Mouse (Mus musculus) embryonic facial prominence, embryonic 11.5 days (tissue): Measurements from ENCODE around the gene Bdkrb1. TPM values are rescaled to one million over a fixed set of nuclear protein-coding genes. Genes with fewer than 3 reads are reported as not detected.

Experiments used
- ATAC-seq: fragments of 200-750 bp; cut with Nextera tagmentation; replicated peaks from 2 replicates; pipeline ENCODE4 v1.8.0; 2017; ENCODE audit warnings: low read depth; ENCODE audit not compliant: insufficient number of reproducible peaks, low FRiP score, low TSS enrichment
- DNase-seq: peaks from one replicate; pipeline ENCODE4 v3.0.0-alpha.2; 2015; ENCODE audit warnings: low spot score
- H3K27ac ChIP-seq: fragments of 300-500 bp; sonication (generic); replicated peaks from 2 replicates; pipeline ENCODE4 v1.5.1; 2014; ENCODE audit warnings: mild to moderate bottlenecking, low read depth, low read length, control low read depth
- H3K27me3 ChIP-seq: fragments of 300-500 bp; sonication (generic); 2 replicates; pipeline ENCODE4 v1.6.1; 2014; ENCODE audit warnings: mild to moderate bottlenecking, low read length, moderate library complexity, mixed read lengths; ENCODE audit not compliant: control insufficient read depth, insufficient read depth
- H3K36me3 ChIP-seq: fragments of 300-500 bp; sonication (generic); replicated peaks from 2 replicates; pipeline ENCODE4 v1.6.1; 2014; ENCODE audit warnings: low read depth, mild to moderate bottlenecking, low read length, moderate library complexity, mixed read lengths; ENCODE audit not compliant: control insufficient read depth, insufficient read depth
- H3K4me1 ChIP-seq: fragments of 300-500 bp; sonication (generic); 2 replicates; pipeline ENCODE4 v1.6.1; 2014; ENCODE audit warnings: low read length, mixed read lengths; ENCODE audit not compliant: control insufficient read depth, insufficient read depth
- H3K4me2 ChIP-seq: fragments of 300-500 bp; sonication (generic); 2 replicates; pipeline ENCODE4 v1.6.1; 2014; ENCODE audit warnings: low read depth, mild to moderate bottlenecking, control low read depth, low read length, moderate library complexity
- H3K4me3 ChIP-seq: fragments of 300-500 bp; sonication (generic); 2 replicates; pipeline ENCODE4 v1.5.1; 2014; ENCODE audit warnings: low read depth, low read length, control low read depth
- H3K9ac ChIP-seq: fragments of 300-500 bp; sonication (generic); replicated peaks from 2 replicates; pipeline ENCODE4 v1.6.1; 2014; ENCODE audit warnings: mild to moderate bottlenecking, control low read depth, low read length
- H3K9me3 ChIP-seq: fragments of 300-500 bp; sonication (generic); replicated peaks from 2 replicates; pipeline ENCODE4 v1.6.1; 2016; ENCODE audit warnings: mild to moderate bottlenecking, low read length, inconsistent platforms, mixed read lengths; ENCODE audit not compliant: control insufficient read depth
- WGBS: fragments of 180-500 bp; shearing (Covaris S2); extraction: QIAGEN DNeasy Blood & Tissue Kit; methylation state at CpG from one replicate; pipeline ENCODE4 v1.1.7; 2014; 5-methylcytosine and 5-hydroxymethylcytosine counted together
- polyA plus RNA-seq: library from polyadenylated mRNA; unstranded; fragments of >200 nt; fragmentation: Nextera tagmentation; extraction: Ambion mirVana; gene quantifications from 2 replicates; pipeline ENCODE4 v1.2.1, GENCODE M21; 2014

The Bdkrb1 gene
- polyA plus RNA-seq, 1 experiment from 2014 or later: 0.17 TPM

DNA sequence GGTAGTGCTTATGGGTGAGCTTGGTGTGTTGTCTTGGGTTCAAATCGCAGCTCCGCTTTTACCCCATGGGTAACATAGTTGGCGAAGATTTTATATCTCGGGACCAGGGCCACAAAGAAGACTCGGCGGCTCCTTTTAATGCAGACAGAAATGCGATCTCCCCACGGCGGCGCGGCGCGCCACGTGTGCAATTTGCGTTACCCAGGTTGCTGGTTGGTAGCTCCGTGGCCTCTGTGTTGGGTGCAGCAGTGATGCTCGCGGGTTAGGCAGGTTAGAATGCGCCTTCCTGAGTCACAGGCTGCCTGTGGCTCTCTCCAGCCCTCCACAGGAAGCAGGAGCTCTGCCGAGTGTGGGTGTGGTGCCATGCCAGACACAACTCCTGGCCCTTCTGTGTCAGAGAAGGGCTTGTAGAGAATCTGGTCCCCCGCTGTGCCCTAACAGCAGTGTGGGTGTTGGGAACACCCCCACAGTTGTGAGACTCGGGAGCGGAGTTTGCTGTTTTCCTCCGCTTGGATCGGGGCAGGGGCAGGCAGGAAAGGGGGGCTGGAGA lies 39.1 kb upstream of the Bdkrb1 start:
- DNase-seq: no peak
- ATAC-seq: no peak
- no peak overlapping the region; the same call in 1 of the 2 replicates for H3K9ac ChIP-seq
- no peaks in the 10 kb centered on the region for H3K9me3 ChIP-seq
- no peaks in the 10 kb centered on the region for H3K36me3 ChIP-seq
- WGBS: 8% methylated on average over 25 of the region's 25 CpGs
- peak overlapping the region; percentile 16; the same call in 1 of the 2 replicates for H3K4me2 ChIP-seq
- H3K4me3 ChIP-seq: peak overlapping the region; percentile 17
- H3K4me1 ChIP-seq: no peaks in the 10 kb centered on the region
- peaks cover 2% of the 10 kb centered on the region; the same call in 1 of the 2 replicates for H3K27me3 ChIP-seq
- H3K27ac ChIP-seq: no peak overlapping the region

DNA sequence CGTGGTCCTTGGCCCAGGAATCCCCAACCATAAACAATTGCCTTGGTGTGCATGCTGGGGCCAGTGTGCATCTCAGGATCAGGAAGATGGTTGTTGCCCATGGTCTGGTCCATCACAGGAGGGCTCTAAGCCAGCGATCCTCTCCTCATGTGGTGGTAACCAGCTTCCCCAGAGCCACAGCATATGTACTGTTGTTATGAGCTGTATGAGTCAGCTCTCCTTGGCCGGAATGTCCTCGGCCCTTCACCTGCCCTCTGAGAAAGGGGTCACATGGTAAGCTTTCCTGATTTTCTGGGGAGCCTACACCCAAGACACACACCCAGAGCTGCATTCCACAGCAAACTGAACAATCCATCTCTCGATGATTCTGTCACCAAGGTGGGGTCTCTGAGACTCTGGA lies 37.7 kb upstream of the Bdkrb1 start:
- Histone ChIP-seq H3K9me3 (no peaks in the 10 kb centered on the region), H3K27me3 (peaks cover 2% of the 10 kb centered on the region; the same call in 1 of the 2 replicates), H3K4me1 (no peaks in the 10 kb centered on the region), H3K4me3 (no peak overlapping the region), H3K36me3 (no peaks in the 10 kb centered on the region), H3K9ac (no peak overlapping the region), H3K27ac (no peak overlapping the region), H3K4me2 (no peak overlapping the region)
- DNase-seq: no peak
- no peak for ATAC-seq
- WGBS: 83% methylated on average over 5 of the region's 5 CpGs

DNA sequence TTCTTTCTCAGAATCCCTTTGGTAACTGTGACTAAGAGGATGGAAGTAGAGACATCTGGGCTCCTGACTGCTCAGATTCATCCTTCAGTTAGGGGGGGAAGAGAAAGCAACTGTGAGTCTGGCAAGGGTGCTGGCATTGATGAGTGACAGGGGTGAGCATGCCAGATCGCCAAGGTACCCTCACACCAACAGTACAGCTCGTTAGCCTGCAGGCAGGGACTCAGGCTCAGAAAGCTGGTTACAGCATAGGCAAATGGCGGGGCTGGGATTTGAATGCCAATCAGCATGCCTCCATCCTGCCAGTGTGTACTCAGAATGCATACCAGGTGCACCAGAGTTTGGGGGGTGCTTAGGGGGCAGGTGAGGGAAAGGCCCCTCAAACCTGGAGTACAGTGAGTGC lies 31.0 kb upstream of the Bdkrb1 start:
- no peak overlapping the region for H3K4me2 ChIP-seq
- no peak overlapping the region for H3K9ac ChIP-seq
- no peaks in the 10 kb centered on the region for H3K36me3 ChIP-seq
- H3K27me3 ChIP-seq: no peaks in the 10 kb centered on the region
- H3K4me3 ChIP-seq: no peak overlapping the region
- no peak for DNase-seq
- WGBS: 84% methylated on average over 3 of the region's 3 CpGs
- no peak overlapping the region for H3K27ac ChIP-seq
- no peaks in the 10 kb centered on the region for H3K9me3 ChIP-seq
- no peaks in the 10 kb centered on the region for H3K4me1 ChIP-seq
- ATAC-seq: no peak

DNA sequence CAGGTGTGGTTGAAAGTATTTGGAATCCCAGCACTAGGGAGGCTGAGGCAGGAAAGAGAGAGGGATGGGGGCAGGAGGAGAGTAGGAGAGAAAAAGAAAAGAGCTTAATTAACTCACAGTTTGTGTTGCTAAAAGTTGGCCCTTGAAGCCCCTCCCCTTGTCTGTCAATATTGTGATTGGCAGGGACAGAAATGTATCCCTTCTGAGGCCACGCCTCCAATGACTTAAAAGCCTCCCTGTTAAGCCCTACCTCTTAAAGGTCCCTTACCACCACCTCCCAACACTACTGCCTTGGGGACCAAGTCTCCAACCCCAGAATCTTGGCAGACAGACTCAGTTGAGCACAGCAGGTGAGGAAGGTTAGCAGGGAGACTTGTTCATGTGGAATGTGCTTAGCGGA lies 30.3 kb upstream of the Bdkrb1 start:
- Histone ChIP-seq H3K4me2 (no peak overlapping the region), H3K36me3 (no peaks in the 10 kb centered on the region), H3K9me3 (no peaks in the 10 kb centered on the region), H3K27me3 (no peaks in the 10 kb centered on the region), H3K4me1 (no peaks in the 10 kb centered on the region), H3K9ac (no peak overlapping the region), H3K4me3 (no peak overlapping the region), H3K27ac (no peak overlapping the region)
- DNase-seq (no peak), ATAC-seq (no peak)
- WGBS: 76% methylated on average over 2 of the region's 2 CpGs

DNA sequence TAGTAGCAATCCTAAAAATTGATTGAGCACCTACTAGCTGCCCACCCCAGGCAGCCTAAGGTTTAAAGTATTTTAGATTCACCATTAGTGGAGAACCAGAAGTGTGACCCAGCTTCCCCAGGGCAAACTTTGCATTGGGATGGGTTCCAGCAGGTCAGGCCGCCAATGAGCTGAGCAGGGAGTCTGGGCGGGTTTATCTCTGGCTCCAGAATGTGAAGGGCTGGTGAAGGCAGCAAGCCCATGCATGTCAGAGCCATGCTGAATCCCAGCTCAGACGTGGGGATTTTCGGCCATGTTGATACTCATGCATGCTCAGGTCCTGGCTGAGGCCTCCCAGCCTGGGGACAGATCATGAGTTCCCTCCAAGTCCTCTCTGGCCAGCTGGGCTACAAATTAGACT lies 28.5 kb upstream of the Bdkrb1 start:
- no peaks in the 10 kb centered on the region for H3K27me3 ChIP-seq
- no peaks in the 10 kb centered on the region for H3K36me3 ChIP-seq
- no peak for DNase-seq
- WGBS: 89% methylated on average over 4 of the region's 4 CpGs
- H3K27ac ChIP-seq: no peak overlapping the region
- H3K4me3 ChIP-seq: no peak overlapping the region
- H3K4me2 ChIP-seq: no peak overlapping the region
- H3K4me1 ChIP-seq: no peaks in the 10 kb centered on the region
- no peaks in the 10 kb centered on the region for H3K9me3 ChIP-seq
- H3K9ac ChIP-seq: no peak overlapping the region
- no peak for ATAC-seq

DNA sequence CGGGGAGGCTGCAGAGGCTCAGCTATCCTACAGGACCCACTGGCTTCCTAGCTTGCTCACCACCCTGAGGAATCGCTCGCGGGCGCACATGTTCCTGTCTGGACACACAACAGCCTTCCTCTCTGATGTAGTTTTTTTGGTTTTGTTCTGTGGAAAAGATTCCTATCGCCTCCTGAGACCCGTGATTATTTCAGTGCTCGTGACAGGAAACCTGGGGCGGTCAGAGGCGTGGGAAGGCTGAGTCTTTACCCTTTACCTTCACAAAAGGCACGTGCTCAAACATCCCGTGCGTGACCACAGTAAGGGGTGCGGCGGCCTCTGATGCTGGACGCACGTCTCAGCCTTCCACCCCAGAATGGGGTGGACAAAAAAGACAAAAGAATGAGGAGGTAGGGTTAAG lies 22.4 kb upstream of the Bdkrb1 start:
- Histone ChIP-seq H3K4me3 (no peak overlapping the region), H3K36me3 (no peaks in the 10 kb centered on the region), H3K4me2 (no peak overlapping the region), H3K9ac (no peak overlapping the region), H3K27ac (no peak overlapping the region), H3K4me1 (no peaks in the 10 kb centered on the region), H3K27me3 (no peaks in the 10 kb centered on the region), H3K9me3 (no peaks in the 10 kb centered on the region)
- WGBS: 81% methylated on average over 17 of the region's 17 CpGs
- ATAC-seq (no peak), DNase-seq (no peak)

DNA sequence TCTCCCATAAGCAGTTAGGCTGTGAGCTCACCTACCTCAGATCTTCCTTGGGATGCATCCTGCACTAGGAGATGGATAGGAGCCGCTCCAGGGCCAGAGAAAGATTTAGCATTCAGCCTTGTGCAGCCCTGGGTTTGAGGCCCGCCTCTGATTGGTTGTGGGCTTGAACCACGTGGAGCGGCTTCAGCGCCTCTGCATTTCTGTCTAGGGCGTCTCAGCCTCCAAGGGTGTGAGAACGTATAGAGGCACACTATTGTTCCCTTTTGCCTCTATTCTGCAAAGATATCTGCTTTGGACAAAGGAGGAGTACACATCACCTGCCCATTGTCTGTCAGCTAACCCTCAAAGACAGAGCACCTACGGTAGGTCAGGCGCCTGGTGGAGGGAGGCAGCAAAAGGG lies 20.4 kb upstream of the Bdkrb1 start:
- Histone ChIP-seq H3K36me3 (no peaks in the 10 kb centered on the region), H3K4me2 (no peak overlapping the region), H3K9me3 (no peaks in the 10 kb centered on the region), H3K4me3 (no peak overlapping the region), H3K9ac (no peak overlapping the region), H3K27ac (no peak overlapping the region), H3K27me3 (no peaks in the 10 kb centered on the region), H3K4me1 (no peaks in the 10 kb centered on the region)
- ATAC-seq (no peak), DNase-seq (no peak)
- WGBS: 59% methylated on average over 9 of the region's 9 CpGs

DNA sequence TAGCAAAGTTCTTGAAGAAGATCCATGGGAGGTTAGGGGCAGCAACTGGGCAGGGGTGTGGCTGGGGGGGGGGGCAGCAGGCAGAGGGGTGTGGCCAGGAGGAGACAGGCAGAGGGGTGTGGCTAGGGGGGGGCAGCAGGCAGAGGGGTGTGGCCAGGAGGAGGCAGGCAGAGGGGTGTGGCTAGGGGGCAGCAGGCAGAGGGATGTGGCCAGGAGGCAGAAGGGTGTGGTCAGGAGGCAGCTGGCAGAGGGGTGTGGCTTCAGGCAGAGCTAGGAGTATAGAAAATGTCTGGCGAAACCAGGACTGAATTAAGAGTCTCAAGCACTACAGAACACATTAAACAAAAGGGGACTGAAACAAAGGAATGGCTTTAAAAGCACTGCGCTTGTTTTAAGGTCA lies 19.4 kb upstream of the Bdkrb1 start:
- H3K36me3 ChIP-seq: no peaks in the 10 kb centered on the region
- no peak overlapping the region for H3K4me3 ChIP-seq
- no peak overlapping the region for H3K9ac ChIP-seq
- H3K4me1 ChIP-seq: no peaks in the 10 kb centered on the region
- no peaks in the 10 kb centered on the region for H3K9me3 ChIP-seq
- WGBS: 15% methylated on average over 2 of the region's 2 CpGs
- peak; percentile 46; the same call in 1 of the 2 replicates for ATAC-seq
- DNase-seq: peak; percentile 61
- no peak overlapping the region for H3K4me2 ChIP-seq
- no peaks in the 10 kb centered on the region for H3K27me3 ChIP-seq
- H3K27ac ChIP-seq: no peak overlapping the region
